Mouse (Mus musculus) bone marrow macrophage, adult 2 months (primary cell): ENCODE measurements around the gene Slc45a3. TPM values are rescaled to one million over a fixed set of nuclear protein-coding genes. Genes with fewer than 3 reads are reported as not detected.

Experiments used
- H3K27ac ChIP-seq: 2 replicates; pipeline ENCODE4 v1.5.1; 2012; ENCODE audit warnings: low read depth, low read length; ENCODE audit not compliant: insufficient read depth
- H3K4me1 ChIP-seq: 2 replicates; pipeline ENCODE4 v1.6.1; 2012; ENCODE audit warnings: low read length; ENCODE audit not compliant: control insufficient read depth, insufficient read depth
- H3K4me3 ChIP-seq: 2 replicates; pipeline ENCODE4 v1.5.1; 2012; ENCODE audit warnings: mild to moderate bottlenecking, low read length, moderate library complexity; ENCODE audit not compliant: insufficient read depth
- CTCF ChIP-seq: IDR thresholded peaks from 2 replicates; pipeline ENCODE4 v1.5.1; 2012; ENCODE audit warnings: low read depth, mild to moderate bottlenecking, low read length, moderate library complexity
- POLR2A ChIP-seq: IDR thresholded peaks from 2 replicates; pipeline ENCODE4 v1.6.1; 2012; ENCODE audit warnings: mild to moderate bottlenecking, low read depth, low read length, borderline replicate concordance
- polyA plus RNA-seq: library from polyadenylated mRNA; stranded (reverse); fragments of >200 nt; gene quantifications from 2 replicates; pipeline ENCODE4 v1.2.4, GENCODE M21; 2012; ENCODE audit not compliant: missing spikeins, insufficient read depth, insufficient read length

The Slc45a3 gene
- polyA plus RNA-seq, 1 experiment: not detected

DNA sequence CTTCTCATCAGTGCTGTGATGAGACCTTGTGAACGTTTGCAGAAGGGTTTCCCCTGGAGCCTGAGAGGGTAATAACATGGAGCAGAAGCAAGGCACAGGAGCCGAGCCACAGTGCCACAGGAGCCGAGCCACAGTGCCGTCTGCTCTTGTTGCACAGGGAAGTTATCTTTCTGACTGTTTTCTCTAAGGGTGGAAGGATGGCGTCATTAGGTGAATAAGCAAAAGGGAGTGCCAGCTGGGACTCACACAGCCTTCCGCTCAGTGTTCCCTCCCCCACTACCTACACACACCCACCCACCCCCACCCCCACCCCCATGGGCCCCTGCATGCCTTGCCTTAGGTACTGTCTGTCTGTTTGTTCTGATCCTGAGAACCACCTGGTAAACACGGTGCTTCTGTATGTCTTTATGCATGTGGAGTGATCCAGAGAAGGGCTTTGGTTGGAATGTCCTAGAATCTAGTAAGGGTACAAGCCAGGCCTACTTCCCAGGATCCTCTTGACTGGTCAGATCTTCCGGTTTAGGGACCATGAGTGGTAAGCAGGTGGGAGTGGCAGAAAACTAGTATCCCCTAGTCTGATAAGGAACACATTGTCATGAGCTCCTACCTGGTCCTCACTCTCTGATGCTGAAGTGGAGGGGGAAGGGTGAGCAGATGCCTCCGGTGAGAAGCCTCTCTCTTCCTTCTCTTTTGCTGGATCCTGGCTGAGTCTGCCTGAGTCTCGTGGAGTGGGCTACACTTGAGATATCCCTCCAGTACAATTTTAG is 16.9 kb upstream of the Slc45a3 start:
- TF ChIP-seq POLR2A: no peak
- TF ChIP-seq CTCF: no peak
- Histone ChIP-seq H3K27ac (no peak overlapping the region), H3K4me1 (peaks cover 10% of the 10 kb centered on the region), H3K4me3 (no peak overlapping the region)

GRCm38 (mm10) chr1:131946462-131947215 is 16.1 kb upstream of the Slc45a3 start:
- no peak overlapping the region for H3K4me3 ChIP-seq
- H3K27ac ChIP-seq: no peak overlapping the region
- no peak for TF ChIP-seq POLR2A
- TF ChIP-seq CTCF: no peak
- peaks cover 8% of the 10 kb centered on the region for H3K4me1 ChIP-seq

GRCm38 (mm10) chr1:131947997-131948525 is 14.7 kb upstream of the Slc45a3 start:
- TF ChIP-seq POLR2A: no peak
- no peak for TF ChIP-seq CTCF
- Histone ChIP-seq H3K4me3 (no peak overlapping the region), H3K4me1 (peaks cover 4% of the 10 kb centered on the region; the same call in 1 of the 2 replicates), H3K27ac (no peak overlapping the region)

GRCm38 (mm10) chr1:131954242-131954865 is 8.4 kb upstream of the Slc45a3 start:
- no peak overlapping the region for H3K27ac ChIP-seq
- no peak for TF ChIP-seq POLR2A
- no peak for TF ChIP-seq CTCF
- no peak overlapping the region for H3K4me3 ChIP-seq
- 0 out of 2 replicates have a peak, but pooled peaks cover 2% of the 10 kb centered on the region for H3K4me1 ChIP-seq

DNA sequence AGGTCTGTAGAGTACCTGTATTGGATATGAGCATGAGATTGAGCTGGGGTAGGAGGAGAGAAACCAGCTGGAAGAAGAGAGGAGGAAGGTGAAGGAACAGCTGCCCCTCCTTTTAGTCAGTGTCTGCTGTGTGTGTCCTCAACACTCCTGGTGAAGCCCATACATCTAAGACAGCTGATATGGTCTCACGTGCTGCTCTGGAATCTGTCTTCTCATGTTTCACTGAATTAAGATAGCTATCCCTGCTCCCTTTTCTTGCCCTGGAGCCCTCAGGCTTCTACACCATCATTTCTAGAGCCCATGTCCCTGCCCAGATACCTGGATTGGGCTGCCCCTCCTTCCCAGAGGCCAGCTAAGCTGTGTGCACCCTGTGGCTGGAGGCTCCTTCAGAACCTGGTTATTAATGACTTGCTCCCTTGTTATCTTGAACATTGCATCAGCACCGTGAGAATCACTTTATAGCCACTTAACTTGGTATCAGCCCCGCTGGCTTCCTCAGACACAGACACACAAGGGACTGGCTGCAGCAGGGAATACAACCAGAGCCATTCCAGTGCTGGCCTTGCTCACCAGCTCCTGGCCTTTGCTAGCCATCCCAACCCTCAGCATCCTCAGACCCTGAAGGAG is 7.5 kb upstream of the Slc45a3 start:
- no peak for TF ChIP-seq POLR2A
- no peak for TF ChIP-seq CTCF
- Histone ChIP-seq H3K27ac (no peak overlapping the region), H3K4me3 (no peak overlapping the region), H3K4me1 (0 out of 2 replicates have a peak, but pooled peaks cover 2% of the 10 kb centered on the region)

DNA sequence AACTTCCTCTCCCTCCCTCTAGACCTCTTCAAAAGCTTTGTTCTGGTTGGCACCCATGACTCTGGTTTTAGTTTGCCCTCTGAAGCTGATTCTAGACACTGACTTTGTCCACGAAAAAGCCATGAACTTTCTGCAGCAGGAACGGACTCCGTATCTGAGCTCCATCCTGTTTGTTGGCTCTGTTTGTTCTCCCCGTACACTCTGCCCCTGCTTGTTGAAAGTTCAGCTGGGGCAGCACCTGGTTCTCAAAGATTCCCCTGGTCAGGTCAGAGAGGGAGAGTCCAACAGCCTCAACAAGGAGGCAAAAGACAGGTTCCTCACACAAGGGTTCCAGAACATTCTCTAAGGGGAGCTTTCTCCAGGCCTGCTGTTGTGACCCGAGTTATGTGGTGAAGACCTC is 5.4 kb upstream of the Slc45a3 start:
- Histone ChIP-seq H3K4me1 (peaks cover 2% of the 10 kb centered on the region; the same call in 1 of the 2 replicates), H3K4me3 (no peak overlapping the region), H3K27ac (no peak overlapping the region)
- TF ChIP-seq CTCF (no peak), POLR2A (no peak)

- Histone ChIP-seq H3K27ac (no peak overlapping the region), H3K4me3 (no peak overlapping the region), H3K4me1 (peaks cover 7% of the 10 kb centered on the region; the same call in 1 of the 2 replicates)
- TF ChIP-seq CTCF (no peak), POLR2A (no peak)
Observed at GRCm38 (mm10) chr1:131961004-131961403, 1.8 kb upstream of the Slc45a3 start.

- Histone ChIP-seq H3K4me1 (peaks cover 5% of the 10 kb centered on the region; the same call in 1 of the 2 replicates), H3K4me3 (peak overlapping the region; percentile 62), H3K27ac (no peak overlapping the region)
- no peak for TF ChIP-seq CTCF
- no peak for TF ChIP-seq POLR2A
Observed at GRCm38 (mm10) chr1:131963085-131963951, 551 bp downstream of the Slc45a3 start.
